Mouse (Mus musculus): ENCODE measurements around the gene Cct8.

DNA sequence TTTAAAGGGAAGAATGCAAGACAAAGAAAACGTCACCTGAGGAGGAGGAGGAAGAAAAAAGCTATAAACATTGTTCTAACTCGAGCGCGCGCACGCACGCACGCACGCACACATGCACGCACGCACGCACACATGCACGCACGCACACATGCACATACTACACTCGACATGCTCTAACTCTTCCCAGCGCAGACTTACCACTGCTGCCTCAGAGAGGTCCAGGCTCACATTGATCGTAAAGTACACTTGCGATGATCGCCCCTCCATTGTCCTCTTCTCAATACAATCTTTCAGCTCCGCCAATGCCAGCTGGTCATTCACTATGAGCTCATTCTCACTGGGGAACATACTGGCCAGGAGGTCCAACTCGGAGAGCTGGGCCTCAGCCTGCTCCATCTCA is 58.6 kb downstream of the Cct8 start:
- TF ChIP-seq CTCF (IDR thresholded peaks at IDR 0.05; ENCODE audit: borderline replicate concordance, extremely low read depth, insufficient read depth, insufficient read length) (no peak), POLR2A (IDR thresholded peaks at IDR 0.05; ENCODE audit: borderline replicate concordance, extremely low read depth, insufficient read depth, insufficient read length, poor library complexity, severe bottlenecking) (no peak)

Measured in brain, embryonic 14.5 days (tissue).